ENCODE assay signal across 22 mouse cellular contexts in genomic region chr19:57472169-57472568, GRCm38 (mm10).
"Had no signal": no experiment of that assay in that cellular context is flagged by ENCODE, and none has a peak within 500 bp of the region (broad histone marks: within the 10 kb centered on the region; RNA-seq: fewer than 3 reads in every experiment).

No protein-coding gene starts in this region.

- H3K27ac ChIP-seq: layer of hippocampus, adult 2 months; limb, embryonic 13.5 days; liver, embryonic 12.5 days; liver, embryonic 15.5 days; midbrain, embryonic 12.5 days; neural tube, embryonic 13.5 days; stomach, embryonic 15.5 days had no signal

- ATAC-seq: liver, embryonic 12.5 days; midbrain, embryonic 16.5 days had no signal

- H3K9ac ChIP-seq: limb, embryonic 13.5 days; liver, embryonic 12.5 days; liver, embryonic 15.5 days; midbrain, embryonic 12.5 days; neural tube, embryonic 13.5 days; stomach, embryonic 15.5 days had no signal

- DNase-seq: kidney, adult 9 months; kidney, postnatal 14 days; kidney, postnatal 4 days; layer of hippocampus, adult 9-11 months; liver; lung, adult 2 months; lung, postnatal 14 days; lung, postnatal 4 days; retina, postnatal 1 day; right cerebral cortex, postnatal 25 days; spleen, adult 18-20 months; thymus, postnatal 25 days had no signal

- H3K27me3 ChIP-seq: limb, embryonic 13.5 days; liver, embryonic 12.5 days; liver, embryonic 15.5 days; midbrain, embryonic 12.5 days; neural tube, embryonic 13.5 days; stomach, embryonic 15.5 days had no signal

- H3K4me3 ChIP-seq: layer of hippocampus, adult 2 months; limb, embryonic 10.5 days; limb, embryonic 13.5 days; liver, embryonic 12.5 days; liver, embryonic 15.5 days; midbrain, embryonic 12.5 days; myocyte; neural tube, embryonic 13.5 days; stomach, embryonic 15.5 days had no signal

- H3K36me3 ChIP-seq: stomach, embryonic 15.5 days had no signal

- H3K9me3 ChIP-seq: limb, embryonic 10.5 days; limb, embryonic 13.5 days; liver, embryonic 12.5 days; liver, embryonic 15.5 days; midbrain, embryonic 12.5 days; neural tube, embryonic 13.5 days; stomach, embryonic 15.5 days had no signal

- H3K4me2 ChIP-seq: limb, embryonic 13.5 days; liver, embryonic 12.5 days; liver, embryonic 15.5 days; midbrain, embryonic 12.5 days; neural tube, embryonic 13.5 days; stomach, embryonic 15.5 days had no signal

- H3K4me1 ChIP-seq: liver, embryonic 15.5 days; stomach, embryonic 15.5 days had no signal
